Mouse (Mus musculus) kidney, postnatal 4 days (tissue): ENCODE measurements around the gene Cul1.

Source experiments
- DNase-seq, 2 experiments: peaks; one replicate each; pipeline ENCODE4 v3.0.0; 2021; ENCODE audit warnings: mixed read lengths in 2 of 2

The Cul1 gene

DNA sequence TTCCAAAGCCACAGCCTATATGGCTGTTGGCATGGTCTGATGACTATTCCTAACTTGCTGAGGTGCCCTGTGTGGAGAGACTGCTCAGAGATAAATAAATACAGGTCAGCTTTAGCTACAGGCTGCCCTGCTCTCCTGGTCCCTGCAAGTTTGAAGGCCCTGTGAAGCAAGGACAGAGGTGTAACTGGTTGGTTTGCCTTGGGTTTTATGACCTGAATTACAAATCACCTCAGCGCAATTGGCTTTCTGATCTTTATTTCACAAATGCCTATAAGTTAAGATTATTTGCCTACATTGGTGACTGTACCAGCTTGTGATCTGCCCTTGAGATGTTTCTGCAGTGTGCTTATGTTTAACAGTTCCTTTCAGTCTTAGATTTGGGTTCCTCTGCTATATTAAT lies 28.8 kb downstream of the Cul1 start:
- DNase-seq = no peak

GRCm38 (mm10) chr6:47494562-47494961 lies 41.4 kb downstream of the Cul1 start:
- peak; percentile 10 to 22 for DNase-seq

GRCm38 (mm10) chr6:47520030-47520429 lies 66.8 kb downstream of the Cul1 start:
- DNase-seq = no peak

- no peak for DNase-seq
Measured at GRCm38 (mm10) chr6:47522431-47522830, 69.2 kb downstream of the Cul1 start.

GRCm38 (mm10) chr6:47525041-47525440 lies 71.8 kb downstream of the Cul1 start:
- DNase-seq = no peak

- DNase-seq = peak in 1 of 2 experiments; percentile 9
Measured at GRCm38 (mm10) chr6:47526446-47526845, 73.2 kb downstream of the Cul1 start.

GRCm38 (mm10) chr6:47527129-47527528 lies 73.9 kb downstream of the Cul1 start:
- DNase-seq = no peak

DNA sequence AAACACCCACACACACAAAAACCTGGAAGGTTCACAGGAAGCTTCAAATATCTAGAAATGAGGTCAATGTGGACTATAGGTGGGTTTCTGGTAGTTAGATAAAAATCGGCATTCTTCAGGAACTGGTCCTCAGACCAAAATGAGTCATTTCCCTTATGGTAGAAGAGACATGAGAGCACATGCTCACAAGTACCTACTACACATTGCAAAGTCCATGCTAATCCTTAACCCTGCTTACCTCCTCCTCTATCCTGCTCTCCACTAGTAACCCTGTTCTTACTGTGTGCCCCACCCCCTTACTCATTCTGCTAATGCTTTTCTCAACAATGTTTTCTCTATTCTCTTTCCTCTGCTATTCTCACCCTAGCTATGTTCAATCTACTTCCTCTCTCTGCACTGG lies 74.5 kb downstream of the Cul1 start:
- DNase-seq = no peak

DNA sequence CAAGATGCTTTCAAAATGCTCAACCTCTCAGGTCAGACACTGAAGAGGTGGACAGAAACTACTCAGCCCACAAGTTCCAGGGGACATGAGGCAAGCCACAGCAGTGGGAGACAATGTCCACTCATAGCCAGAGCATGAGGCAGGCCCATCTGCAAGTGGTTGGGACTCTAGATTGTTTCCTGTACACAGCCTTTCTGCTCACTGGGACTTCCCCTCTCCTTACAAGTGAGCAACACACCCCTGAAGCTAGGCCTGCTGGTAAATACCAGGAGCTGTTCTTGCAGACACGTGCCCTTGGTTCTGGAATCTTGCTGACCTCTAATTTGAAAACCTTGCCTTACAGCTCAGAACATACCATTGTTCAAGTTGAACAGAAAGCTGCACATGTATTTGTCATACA lies 79.3 kb downstream of the Cul1 start:
- no peak for DNase-seq

GRCm38 (mm10) chr6:47535333-47535732 lies 82.1 kb downstream of the Cul1 start:
- no peak for DNase-seq

- DNase-seq = no peak
Measured at GRCm38 (mm10) chr6:47552280-47552679, 99.1 kb downstream of the Cul1 start.

- peak in 1 of 2 experiments; percentile 5 for DNase-seq
Measured at GRCm38 (mm10) chr6:47559287-47559686, 106.1 kb downstream of the Cul1 start.

GRCm38 (mm10) chr6:47560407-47560806 lies 107.2 kb downstream of the Cul1 start:
- no peak for DNase-seq

GRCm38 (mm10) chr6:47560846-47561245 lies 107.6 kb downstream of the Cul1 start:
- DNase-seq = no peak

- peak in 1 of 2 experiments; percentile 4 for DNase-seq
Measured at GRCm38 (mm10) chr6:47561426-47561825, 108.2 kb downstream of the Cul1 start.

DNA sequence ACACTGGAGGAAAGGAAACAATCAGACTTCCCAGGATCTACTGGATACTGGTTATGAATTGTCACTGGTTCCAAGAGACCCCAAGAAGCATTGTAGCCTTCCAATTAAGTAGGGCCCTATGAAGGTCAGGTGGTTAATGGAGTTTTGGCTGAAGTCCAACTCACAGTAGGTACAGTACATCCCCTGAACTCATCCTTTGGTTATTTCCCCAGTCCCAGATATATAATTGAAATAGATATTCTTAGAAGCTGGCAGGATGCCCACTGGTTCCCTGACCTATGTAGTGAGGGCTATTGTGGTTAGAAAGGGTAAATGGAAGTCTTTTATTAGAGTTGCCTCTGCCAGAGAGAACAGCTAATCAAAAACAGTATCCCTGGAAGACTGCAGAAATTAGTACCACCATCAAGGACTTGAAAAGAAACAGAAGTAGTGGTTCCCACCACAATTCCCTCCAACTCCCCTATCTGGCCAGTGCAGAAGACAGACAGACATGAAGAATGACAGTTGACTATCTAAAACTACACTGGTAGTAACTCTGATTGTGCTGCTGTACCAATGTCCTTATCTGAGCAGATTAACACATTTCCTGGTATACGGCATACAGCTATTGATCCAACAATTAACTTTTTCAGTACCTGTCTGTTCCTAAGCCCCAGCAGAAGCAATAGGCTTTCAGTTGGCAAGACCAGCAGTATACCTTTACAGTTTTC lies 112.3 kb downstream of the Cul1 start:
- no peak for DNase-seq

DNA sequence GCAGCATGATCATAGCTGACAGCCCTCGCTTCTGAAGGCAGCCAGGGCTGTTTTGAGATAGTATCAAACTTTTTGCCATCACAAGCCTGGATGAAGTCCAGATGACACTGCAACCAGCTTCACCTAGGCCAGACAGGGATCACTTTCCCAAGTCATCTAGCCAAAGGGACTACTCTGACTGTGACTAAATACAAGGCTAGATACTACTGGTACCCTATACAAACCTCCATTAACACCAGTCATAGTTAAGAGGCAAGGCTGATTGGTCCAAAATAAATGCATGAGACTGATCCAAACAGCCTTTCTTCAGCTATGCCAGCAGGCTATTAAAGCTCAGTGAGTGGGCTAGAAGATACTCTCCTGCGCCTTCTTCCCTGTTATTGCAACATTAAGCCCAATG lies 119.7 kb downstream of the Cul1 start:
- no peak for DNase-seq
